Mouse (Mus musculus): ENCODE measurements around the gene N4bp2l1. TPM values are rescaled to one million over a fixed set of nuclear protein-coding genes. Genes with fewer than 3 reads are reported as not detected.

Gene N4bp2l1
- polyA plus RNA-seq, 1 experiment from 2014 or later: 17.4 TPM

DNA sequence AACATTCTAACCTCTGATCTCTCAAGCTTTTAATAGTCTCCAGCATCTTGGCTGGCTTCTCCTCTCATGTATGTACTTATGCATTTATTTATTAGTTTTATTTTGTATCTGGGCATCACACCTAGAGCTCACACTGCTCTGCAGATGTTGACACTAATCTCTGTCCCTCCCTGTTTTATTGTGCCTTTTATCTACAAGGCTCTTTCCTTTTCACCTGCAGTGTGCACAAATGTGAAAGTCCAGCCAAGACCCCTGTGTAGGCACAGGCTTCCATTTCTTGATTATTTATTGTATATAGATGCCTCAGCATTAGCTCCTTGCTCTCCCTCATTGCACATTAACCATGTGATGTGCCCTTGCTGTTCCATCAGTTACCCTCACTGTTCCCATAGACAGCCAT, 35.6 kb downstream of the N4bp2l1 start:
- H3K9ac ChIP-seq (ENCODE audit: low read depth, low read length): no peak overlapping the region
- H3K4me3 ChIP-seq (ENCODE audit: low read depth, low read length): no peak overlapping the region
- ATAC-seq (ENCODE audit: low read depth): no peak
- no peaks in the 10 kb centered on the region for H3K27me3 ChIP-seq (ENCODE audit: control insufficient read depth, insufficient read depth, low read depth, low read length)
- H3K36me3 ChIP-seq (ENCODE audit: control insufficient read depth, insufficient read depth): peaks cover 22% of the 10 kb centered on the region
- no peak overlapping the region for H3K27ac ChIP-seq (ENCODE audit: low read length)
- H3K4me1 ChIP-seq (ENCODE audit: control insufficient read depth, low read depth, low read length): no peaks in the 10 kb centered on the region
- H3K4me2 ChIP-seq (ENCODE audit: low read depth, low read length): no peak overlapping the region
- H3K9me3 ChIP-seq (replicated peaks; ENCODE audit: control insufficient read depth, low read length): no peaks in the 10 kb centered on the region

DNA sequence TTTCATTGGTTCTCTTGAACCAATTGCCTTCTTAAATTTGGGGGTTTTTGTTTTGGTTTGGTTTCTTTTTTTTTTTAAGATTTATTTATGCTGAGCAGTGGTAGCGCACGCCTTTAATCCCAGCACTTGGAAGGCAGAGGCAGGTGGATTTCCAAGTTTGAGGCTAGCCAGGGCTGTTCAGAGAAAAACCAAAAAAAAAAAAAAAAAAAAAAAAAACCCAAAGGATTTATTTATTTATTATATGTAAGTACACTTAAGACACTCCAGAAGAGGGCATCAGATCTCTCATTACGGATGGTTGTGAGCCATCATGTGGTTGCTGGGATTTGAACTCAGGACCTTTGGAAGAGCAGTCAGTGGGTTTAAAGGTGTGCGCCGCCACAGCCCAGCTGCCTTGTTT, 36.1 kb downstream of the N4bp2l1 start:
- Histone ChIP-seq H3K4me1 (ENCODE audit: control insufficient read depth, low read depth, low read length) (no peaks in the 10 kb centered on the region), H3K36me3 (ENCODE audit: control insufficient read depth, insufficient read depth) (peaks cover 22% of the 10 kb centered on the region), H3K9me3 (replicated peaks; ENCODE audit: control insufficient read depth, low read length) (no peaks in the 10 kb centered on the region), H3K4me2 (ENCODE audit: low read depth, low read length) (no peak overlapping the region), H3K27ac (ENCODE audit: low read length) (no peak overlapping the region), H3K27me3 (ENCODE audit: control insufficient read depth, insufficient read depth, low read depth, low read length) (no peaks in the 10 kb centered on the region), H3K4me3 (ENCODE audit: low read depth, low read length) (no peak overlapping the region), H3K9ac (ENCODE audit: low read depth, low read length) (no peak overlapping the region)
- no peak for ATAC-seq (ENCODE audit: low read depth)
- WGBS (ENCODE audit: insufficient replicate concordance): 92% methylated on average over 5 of the region's 5 CpGs

DNA sequence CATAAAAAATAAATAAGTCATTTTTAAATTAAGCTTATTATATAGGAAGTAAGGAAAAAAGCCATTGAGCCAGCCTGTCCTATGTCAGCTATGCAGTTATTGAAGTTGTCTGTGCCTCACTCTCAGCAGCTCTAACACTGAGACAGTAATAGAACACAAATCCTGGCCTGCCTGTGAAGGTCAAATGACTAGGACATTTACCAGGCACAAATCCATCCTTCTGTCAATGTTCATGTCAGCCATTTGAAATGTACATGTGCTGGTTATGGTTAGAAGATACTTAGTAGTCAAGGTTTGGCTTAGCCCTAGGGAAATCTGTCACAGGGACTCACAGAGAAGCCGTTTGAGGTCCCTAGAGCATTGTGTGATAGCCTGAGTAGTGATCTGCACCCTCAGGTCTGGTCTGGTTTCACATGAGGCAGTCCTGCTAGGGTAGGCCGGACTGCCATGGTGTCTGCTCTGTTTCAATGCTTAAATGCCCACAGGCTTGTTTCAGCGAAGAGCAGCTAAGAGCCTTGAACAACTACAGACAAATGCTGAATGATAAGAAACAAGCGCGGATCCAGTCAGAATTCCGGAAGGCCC, 37.4 kb downstream of the N4bp2l1 start:
- 90% methylated on average over 6 of the region's 6 CpGs for WGBS (ENCODE audit: insufficient replicate concordance)
- H3K4me1 ChIP-seq (ENCODE audit: control insufficient read depth, low read depth, low read length): no peaks in the 10 kb centered on the region
- H3K27me3 ChIP-seq (ENCODE audit: control insufficient read depth, insufficient read depth, low read depth, low read length): no peaks in the 10 kb centered on the region
- H3K4me3 ChIP-seq (ENCODE audit: low read depth, low read length): no peak overlapping the region
- H3K4me2 ChIP-seq (ENCODE audit: low read depth, low read length): no peak overlapping the region
- no peaks in the 10 kb centered on the region for H3K9me3 ChIP-seq (replicated peaks; ENCODE audit: control insufficient read depth, low read length)
- no peak overlapping the region for H3K27ac ChIP-seq (ENCODE audit: low read length)
- ATAC-seq (ENCODE audit: low read depth): no peak
- peaks cover 24% of the 10 kb centered on the region for H3K36me3 ChIP-seq (ENCODE audit: control insufficient read depth, insufficient read depth)
- H3K9ac ChIP-seq (ENCODE audit: low read depth, low read length): no peak overlapping the region

DNA sequence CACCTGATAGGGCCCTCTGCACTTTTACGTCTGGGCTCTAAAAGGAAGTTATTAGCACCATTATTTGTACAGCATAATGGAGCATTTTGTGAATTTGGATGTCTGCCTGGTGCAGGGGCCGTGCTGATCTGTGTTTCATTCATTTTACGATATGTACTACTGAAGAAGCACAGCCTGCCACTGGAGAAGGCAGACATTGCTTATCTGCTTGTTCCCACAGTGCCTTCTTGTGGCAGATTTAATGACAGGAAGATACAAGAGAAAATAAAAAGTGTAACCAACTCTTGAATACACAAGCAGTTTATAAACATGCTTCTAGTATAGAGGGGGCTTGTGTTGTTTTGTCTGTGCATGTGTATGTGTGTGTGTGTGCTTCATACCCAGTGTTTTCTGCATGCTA, 45.4 kb downstream of the N4bp2l1 start:
- no peak for ATAC-seq (ENCODE audit: low read depth)
- Histone ChIP-seq H3K4me1 (ENCODE audit: control insufficient read depth, low read depth, low read length) (no peaks in the 10 kb centered on the region), H3K27ac (ENCODE audit: low read length) (no peak overlapping the region), H3K4me3 (ENCODE audit: low read depth, low read length) (no peak overlapping the region), H3K27me3 (ENCODE audit: control insufficient read depth, insufficient read depth, low read depth, low read length) (no peaks in the 10 kb centered on the region), H3K36me3 (ENCODE audit: control insufficient read depth, insufficient read depth) (peaks cover 36% of the 10 kb centered on the region), H3K9ac (ENCODE audit: low read depth, low read length) (no peak overlapping the region), H3K4me2 (ENCODE audit: low read depth, low read length) (no peak overlapping the region), H3K9me3 (replicated peaks; ENCODE audit: control insufficient read depth, low read length) (no peaks in the 10 kb centered on the region)
- 73% methylated on average over 3 of the region's 3 CpGs for WGBS (ENCODE audit: insufficient replicate concordance)

DNA sequence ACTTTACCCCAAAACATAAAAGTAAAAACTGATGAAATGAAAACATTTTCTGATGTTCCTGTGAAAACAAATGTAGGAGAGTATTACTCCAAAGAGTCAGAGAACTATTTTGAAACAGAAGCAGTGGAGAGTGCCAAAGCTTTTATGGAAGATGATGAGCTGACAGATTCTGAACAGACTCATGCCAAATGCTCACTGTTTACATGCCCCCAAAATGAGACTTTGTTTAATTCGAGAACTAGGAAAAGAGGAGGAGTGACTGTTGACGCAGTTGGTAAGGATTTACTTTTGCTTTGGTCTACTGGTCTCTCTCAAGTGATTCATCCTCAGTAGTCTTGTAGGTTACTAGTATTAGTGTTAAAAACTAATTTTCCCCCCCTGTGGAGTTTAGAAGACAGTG, 53.8 kb downstream of the N4bp2l1 start:
- ATAC-seq (ENCODE audit: low read depth): no peak
- H3K36me3 ChIP-seq (ENCODE audit: control insufficient read depth, insufficient read depth): peaks cover 17% of the 10 kb centered on the region
- no peaks in the 10 kb centered on the region for H3K27me3 ChIP-seq (ENCODE audit: control insufficient read depth, insufficient read depth, low read depth, low read length)
- WGBS (ENCODE audit: insufficient replicate concordance): 88% methylated on average over 2 of the region's 2 CpGs
- H3K4me2 ChIP-seq (ENCODE audit: low read depth, low read length): no peak overlapping the region
- H3K9me3 ChIP-seq (replicated peaks; ENCODE audit: control insufficient read depth, low read length): peaks cover 2% of the 10 kb centered on the region; the same call in 1 of the 2 replicates
- H3K9ac ChIP-seq (ENCODE audit: low read depth, low read length): no peak overlapping the region
- no peaks in the 10 kb centered on the region for H3K4me1 ChIP-seq (ENCODE audit: control insufficient read depth, low read depth, low read length)
- H3K27ac ChIP-seq (ENCODE audit: low read length): no peak overlapping the region
- no peak overlapping the region for H3K4me3 ChIP-seq (ENCODE audit: low read depth, low read length)

DNA sequence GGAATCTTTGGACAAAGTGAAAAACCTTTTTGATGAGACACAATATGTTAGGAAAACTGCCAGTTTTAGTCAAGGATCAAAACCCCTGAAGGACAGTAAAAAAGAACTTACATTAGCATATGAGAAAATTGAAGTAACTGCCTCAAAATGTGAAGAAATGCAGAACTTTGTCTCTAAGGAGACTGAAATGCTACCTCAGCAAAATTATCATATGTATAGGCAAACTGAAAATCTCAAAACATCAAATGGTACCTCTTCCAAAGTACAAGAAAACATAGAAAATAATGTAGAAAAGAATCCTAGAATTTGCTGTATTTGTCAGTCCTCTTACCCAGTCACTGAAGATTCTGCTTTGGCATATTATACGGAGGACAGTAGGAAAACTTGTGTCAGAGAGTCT, 55.7 kb downstream of the N4bp2l1 start:
- WGBS (ENCODE audit: insufficient replicate concordance): 94% methylated on average over 1 of the region's 1 CpGs
- no peaks in the 10 kb centered on the region for H3K27me3 ChIP-seq (ENCODE audit: control insufficient read depth, insufficient read depth, low read depth, low read length)
- no peak overlapping the region for H3K27ac ChIP-seq (ENCODE audit: low read length)
- peaks cover 27% of the 10 kb centered on the region for H3K36me3 ChIP-seq (ENCODE audit: control insufficient read depth, insufficient read depth)
- ATAC-seq (ENCODE audit: low read depth): no peak
- no peaks in the 10 kb centered on the region for H3K4me1 ChIP-seq (ENCODE audit: control insufficient read depth, low read depth, low read length)
- H3K4me2 ChIP-seq (ENCODE audit: low read depth, low read length): no peak overlapping the region
- H3K9ac ChIP-seq (ENCODE audit: low read depth, low read length): no peak overlapping the region
- no peak overlapping the region for H3K4me3 ChIP-seq (ENCODE audit: low read depth, low read length)
- peaks cover 2% of the 10 kb centered on the region; the same call in 1 of the 2 replicates for H3K9me3 ChIP-seq (replicated peaks; ENCODE audit: control insufficient read depth, low read length)

DNA sequence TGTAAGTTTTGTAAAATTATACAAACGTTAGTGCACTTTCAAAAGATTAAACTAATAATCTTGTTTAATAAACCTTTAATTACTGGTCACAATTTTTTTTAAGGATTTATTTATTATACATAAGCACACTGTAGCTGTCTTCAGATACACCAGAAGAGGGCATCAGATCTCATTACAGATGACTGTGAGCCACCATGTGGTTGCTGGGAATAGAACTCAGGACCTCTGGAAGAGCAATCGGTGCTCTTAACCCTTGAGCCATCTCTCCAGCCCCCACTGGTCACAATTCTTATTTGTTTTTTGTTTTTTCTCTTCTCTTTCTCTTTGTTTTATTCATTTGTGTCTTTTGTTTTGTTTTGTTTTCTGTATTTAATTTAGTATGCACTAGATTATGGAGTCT, 71.7 kb downstream of the N4bp2l1 start:
- H3K27me3 ChIP-seq (ENCODE audit: control insufficient read depth, insufficient read depth, low read depth, low read length): no peaks in the 10 kb centered on the region
- H3K4me1 ChIP-seq (ENCODE audit: control insufficient read depth, low read depth, low read length): peaks cover 19% of the 10 kb centered on the region
- no peak overlapping the region for H3K4me3 ChIP-seq (ENCODE audit: low read depth, low read length)
- no peak overlapping the region for H3K4me2 ChIP-seq (ENCODE audit: low read depth, low read length)
- no peak overlapping the region for H3K27ac ChIP-seq (ENCODE audit: low read length)
- 75% methylated on average over 2 of the region's 2 CpGs for WGBS (ENCODE audit: insufficient replicate concordance)
- no peak overlapping the region for H3K9ac ChIP-seq (ENCODE audit: low read depth, low read length)
- ATAC-seq (ENCODE audit: low read depth): no peak
- H3K36me3 ChIP-seq (ENCODE audit: control insufficient read depth, insufficient read depth): peaks cover 3% of the 10 kb centered on the region
- no peaks in the 10 kb centered on the region for H3K9me3 ChIP-seq (replicated peaks; ENCODE audit: control insufficient read depth, low read length)

DNA sequence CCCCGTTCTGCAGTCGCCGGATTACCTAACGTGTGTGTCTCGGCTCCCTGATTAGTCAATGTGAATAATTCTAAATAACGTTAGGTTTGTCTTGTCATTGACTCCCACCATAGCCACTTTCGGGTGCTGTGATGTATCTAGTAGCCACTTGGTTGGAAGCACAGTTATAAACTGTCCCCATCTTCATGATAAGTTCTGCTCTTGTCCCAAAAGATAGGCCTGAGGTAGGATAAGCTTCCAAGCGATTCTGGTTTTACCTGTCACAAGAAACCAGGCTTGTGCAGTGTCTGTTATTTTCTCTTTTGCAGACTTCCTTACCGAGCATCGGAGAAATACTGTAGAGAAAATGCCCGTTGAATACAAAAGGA, 74.1 kb downstream of the N4bp2l1 start:
- ATAC-seq (ENCODE audit: low read depth): peak; percentile 54
- Histone ChIP-seq H3K4me2 (ENCODE audit: low read depth, low read length) (peak overlapping the region; percentile 79), H3K9ac (ENCODE audit: low read depth, low read length) (peak overlapping the region; percentile 95), H3K4me3 (ENCODE audit: low read depth, low read length) (peak overlapping the region; percentile 88), H3K36me3 (ENCODE audit: control insufficient read depth, insufficient read depth) (0 out of 2 replicates have a peak, but pooled peaks cover 3% of the 10 kb centered on the region), H3K27me3 (ENCODE audit: control insufficient read depth, insufficient read depth, low read depth, low read length) (no peaks in the 10 kb centered on the region), H3K9me3 (replicated peaks; ENCODE audit: control insufficient read depth, low read length) (no peaks in the 10 kb centered on the region), H3K4me1 (ENCODE audit: control insufficient read depth, low read depth, low read length) (peaks cover 15% of the 10 kb centered on the region), H3K27ac (ENCODE audit: low read length) (peak overlapping the region; percentile 79)
- WGBS (ENCODE audit: insufficient replicate concordance): 4% methylated on average over 11 of the region's 11 CpGs

DNA sequence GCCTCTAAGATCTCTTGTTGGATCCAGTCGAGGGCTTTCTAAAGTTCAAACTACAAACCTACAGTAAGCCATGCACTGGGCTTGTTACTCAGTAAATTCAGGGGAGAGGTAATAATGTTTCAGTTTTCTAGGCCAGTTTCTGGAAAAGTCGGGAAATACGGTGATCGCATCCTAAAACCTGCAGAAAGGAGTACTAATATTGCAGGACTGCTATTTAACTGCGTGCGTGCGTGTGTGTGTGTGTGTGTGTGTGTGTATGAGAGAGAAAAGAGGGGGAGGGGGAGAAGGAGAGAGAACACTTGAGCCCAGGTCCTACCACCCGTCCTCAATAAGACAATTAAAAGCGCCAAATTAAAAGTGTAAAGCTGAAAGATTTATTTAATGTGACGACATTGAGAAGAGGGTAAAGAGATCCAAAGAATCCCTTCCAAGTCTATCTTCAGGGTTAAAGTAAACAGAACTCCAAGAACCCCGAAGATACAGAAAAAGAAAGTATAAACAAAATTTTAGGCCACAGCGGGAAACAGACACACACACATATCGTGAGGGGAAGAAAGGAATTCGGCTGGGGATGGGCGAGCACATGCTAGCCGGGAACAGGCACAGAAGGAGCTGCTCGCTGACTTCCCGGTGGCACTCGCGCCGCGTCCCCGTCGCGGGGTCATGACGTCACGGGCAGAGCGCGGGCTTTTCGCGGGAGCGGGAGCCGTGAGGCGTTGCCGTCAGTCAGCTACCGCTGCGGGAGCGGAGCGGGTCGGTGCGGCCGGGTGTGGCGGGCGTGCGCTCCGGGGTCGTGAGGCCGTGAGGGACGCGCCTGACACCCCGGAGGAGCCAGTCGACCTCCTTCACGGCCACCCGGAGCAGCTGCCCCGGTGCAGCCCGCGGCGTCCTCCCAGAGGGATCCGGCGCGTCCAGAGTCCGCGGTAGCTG, 74.8 kb downstream of the N4bp2l1 start, which contains the start of gene Brca2:
Gene Brca2, plus strand, starts transcription at position 694 of the 930 bp plus-strand sequence.
- H3K9me3 ChIP-seq (replicated peaks; ENCODE audit: control insufficient read depth, low read length): no peaks in the 10 kb centered on the region
- peak; percentile 95 for ATAC-seq (ENCODE audit: low read depth)
- 0 out of 2 replicates have a peak, but pooled peaks cover 3% of the 10 kb centered on the region for H3K36me3 ChIP-seq (ENCODE audit: control insufficient read depth, insufficient read depth)
- peak within 1 kb of the TSS; percentile 79 for H3K27ac ChIP-seq (ENCODE audit: low read length)
- H3K9ac ChIP-seq (ENCODE audit: low read depth, low read length): peak within 1 kb of the TSS; percentile 95
- whole genome bisulfite sequencing (ENCODE audit: insufficient replicate concordance): 4% methylated on average over 63 of the region's 63 CpGs
- H3K4me3 ChIP-seq (ENCODE audit: low read depth, low read length): peak within 1 kb of the TSS; percentile 88
- H3K4me1 ChIP-seq (ENCODE audit: control insufficient read depth, low read depth, low read length): peaks cover 15% of the 10 kb centered on the region
- H3K4me2 ChIP-seq (ENCODE audit: low read depth, low read length): peak within 1 kb of the TSS; percentile 79
- no peaks in the 10 kb centered on the region for H3K27me3 ChIP-seq (ENCODE audit: control insufficient read depth, insufficient read depth, low read depth, low read length)

Measured in liver, embryonic 16.5 days (tissue).